Mouse (Mus musculus) testis, adult 2 months (tissue): ENCODE results near the gene Timd4. TPM values are rescaled to one million over a fixed set of nuclear protein-coding genes. Genes with fewer than 3 reads are reported as not detected.

Experiments
- H3K27ac ChIP-seq: fragments of 200-500 bp; 2 replicates; pipeline ENCODE4 v1.5.1; 2012; ENCODE audit warnings: low read depth, low read length; ENCODE audit not compliant: control insufficient read depth, insufficient read depth
- H3K27me3 ChIP-seq: fragments of 200-500 bp; 2 replicates; pipeline ENCODE4 v1.6.1; 2012; ENCODE audit warnings: mild to moderate bottlenecking, low read length, moderate library complexity; ENCODE audit not compliant: control insufficient read depth, insufficient read depth
- H3K36me3 ChIP-seq: fragments of 200-500 bp; 2 replicates; pipeline ENCODE4 v1.6.1; 2012; ENCODE audit warnings: mild to moderate bottlenecking, low read length; ENCODE audit not compliant: control insufficient read depth, insufficient read depth
- H3K4me1 ChIP-seq: fragments of 200-500 bp; 2 replicates; pipeline ENCODE4 v1.6.1; 2012; ENCODE audit warnings: low read length; ENCODE audit not compliant: control insufficient read depth, insufficient read depth
- H3K4me3 ChIP-seq: fragments of 200-500 bp; 2 replicates; pipeline ENCODE4 v1.5.1; 2012; ENCODE audit warnings: low read depth, mild to moderate bottlenecking, low read length, moderate library complexity, mixed read lengths; ENCODE audit not compliant: control insufficient read depth
- CTCF ChIP-seq: fragments of 200-500 bp; IDR thresholded peaks from 2 replicates; pipeline ENCODE4 v1.5.1; 2012; ENCODE audit warnings: low read depth, mild to moderate bottlenecking, inconsistent platforms, low read length, moderate library complexity; ENCODE audit not compliant: control insufficient read depth, insufficient read depth, insufficient replicate concordance
- POLR2A ChIP-seq: fragments of 200-500 bp; IDR thresholded peaks from 2 replicates; pipeline ENCODE4 v1.6.1; 2012; ENCODE audit warnings: low read depth, mild to moderate bottlenecking, inconsistent platforms, low read length, moderate library complexity; ENCODE audit not compliant: control insufficient read depth
- polyA plus RNA-seq: library from polyadenylated mRNA; depleted of rRNA; stranded (reverse); fragments of >200 nt; gene quantifications from 2 replicates; pipeline ENCODE4 v1.2.3, GENCODE M21; 2012

Timd4 gene
- polyA plus RNA-seq, 1 experiment = 0.25 TPM

DNA sequence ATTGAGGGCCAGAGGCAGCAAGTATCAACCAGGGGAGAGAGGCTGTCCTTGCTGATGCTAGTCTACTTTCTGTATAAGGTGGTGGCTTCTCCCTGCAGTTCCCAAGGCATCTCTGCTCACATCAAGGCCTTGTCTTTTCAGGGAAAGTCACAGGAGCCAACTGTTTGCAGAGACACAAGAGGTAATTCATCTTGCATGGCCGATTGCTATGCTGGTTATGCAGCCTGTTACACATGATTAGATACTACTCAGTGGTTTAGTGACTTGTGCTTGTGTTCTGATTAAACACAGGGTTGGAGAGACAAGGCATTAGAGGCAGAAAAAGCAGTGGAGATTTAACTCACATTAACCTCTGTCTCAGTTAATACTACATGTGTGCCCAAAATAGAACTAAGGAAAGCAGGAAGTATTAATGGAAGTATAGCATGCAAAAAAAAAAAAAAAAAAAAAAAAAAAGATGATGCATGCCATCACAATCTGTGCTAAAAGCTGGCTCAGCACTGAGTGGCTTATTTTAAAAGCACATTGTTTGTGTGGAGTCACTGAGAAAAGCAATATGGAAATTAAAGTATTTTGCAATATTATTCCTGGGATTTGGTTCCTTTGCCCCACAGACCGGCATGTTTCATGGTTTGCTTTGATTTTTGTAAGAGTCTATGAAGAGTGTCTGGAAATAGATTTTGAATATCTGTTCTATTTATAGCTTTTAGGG is 31.6 kb downstream of the Timd4 start:
- Histone ChIP-seq H3K27ac (no peak overlapping the region), H3K27me3 (no peaks in the 10 kb centered on the region), H3K4me3 (no peak overlapping the region), H3K36me3 (no peaks in the 10 kb centered on the region), H3K4me1 (no peaks in the 10 kb centered on the region)
- TF ChIP-seq CTCF = no peak
- no peak for TF ChIP-seq POLR2A

DNA sequence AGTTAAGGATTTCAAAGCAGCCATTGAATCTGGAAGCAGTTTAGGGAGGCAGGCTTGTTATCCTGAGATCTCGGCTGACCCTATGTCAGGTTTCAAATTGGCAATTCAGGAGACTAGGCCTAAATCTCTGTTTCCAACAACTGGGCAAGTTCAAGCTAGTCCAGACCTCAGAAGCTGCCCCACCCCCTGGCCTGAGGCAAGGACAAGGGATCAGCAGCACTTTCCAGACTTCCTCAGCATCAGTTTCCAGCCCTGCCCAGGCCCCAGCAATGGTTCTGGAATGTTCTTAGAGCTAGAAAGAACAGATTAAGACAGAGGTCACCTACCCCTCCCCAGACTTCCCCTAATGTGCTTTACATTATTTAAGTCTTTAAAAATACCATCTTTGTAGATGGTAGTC is 36.1 kb downstream of the Timd4 start:
- Histone ChIP-seq H3K27me3 (no peaks in the 10 kb centered on the region), H3K4me1 (no peaks in the 10 kb centered on the region), H3K36me3 (no peaks in the 10 kb centered on the region), H3K4me3 (no peak overlapping the region), H3K27ac (no peak overlapping the region)
- TF ChIP-seq CTCF = no peak
- TF ChIP-seq POLR2A = no peak

DNA sequence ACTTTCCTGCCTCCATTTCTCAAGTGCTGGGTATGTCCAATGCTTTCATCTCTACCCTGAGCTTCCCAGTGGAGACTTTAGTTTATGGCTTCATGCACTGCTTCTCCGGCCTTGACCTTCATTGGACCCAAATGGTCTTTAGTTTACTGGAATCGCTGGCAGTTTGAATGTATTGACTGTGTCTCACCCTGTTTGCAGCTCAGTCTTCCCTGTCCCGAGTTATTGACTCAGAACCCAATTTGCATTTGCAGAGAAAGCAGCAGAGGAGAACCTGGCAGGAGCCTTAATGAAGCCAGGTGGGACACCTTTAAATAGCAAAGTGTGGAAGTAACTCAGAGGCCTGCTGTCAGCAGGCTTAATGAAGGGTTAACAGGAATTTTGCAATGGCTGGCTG is 37.2 kb downstream of the Timd4 start:
- no peaks in the 10 kb centered on the region for H3K36me3 ChIP-seq
- no peak for TF ChIP-seq CTCF
- no peak for TF ChIP-seq POLR2A
- H3K27ac ChIP-seq = no peak overlapping the region
- no peak overlapping the region for H3K4me3 ChIP-seq
- no peaks in the 10 kb centered on the region for H3K27me3 ChIP-seq
- no peaks in the 10 kb centered on the region for H3K4me1 ChIP-seq

DNA sequence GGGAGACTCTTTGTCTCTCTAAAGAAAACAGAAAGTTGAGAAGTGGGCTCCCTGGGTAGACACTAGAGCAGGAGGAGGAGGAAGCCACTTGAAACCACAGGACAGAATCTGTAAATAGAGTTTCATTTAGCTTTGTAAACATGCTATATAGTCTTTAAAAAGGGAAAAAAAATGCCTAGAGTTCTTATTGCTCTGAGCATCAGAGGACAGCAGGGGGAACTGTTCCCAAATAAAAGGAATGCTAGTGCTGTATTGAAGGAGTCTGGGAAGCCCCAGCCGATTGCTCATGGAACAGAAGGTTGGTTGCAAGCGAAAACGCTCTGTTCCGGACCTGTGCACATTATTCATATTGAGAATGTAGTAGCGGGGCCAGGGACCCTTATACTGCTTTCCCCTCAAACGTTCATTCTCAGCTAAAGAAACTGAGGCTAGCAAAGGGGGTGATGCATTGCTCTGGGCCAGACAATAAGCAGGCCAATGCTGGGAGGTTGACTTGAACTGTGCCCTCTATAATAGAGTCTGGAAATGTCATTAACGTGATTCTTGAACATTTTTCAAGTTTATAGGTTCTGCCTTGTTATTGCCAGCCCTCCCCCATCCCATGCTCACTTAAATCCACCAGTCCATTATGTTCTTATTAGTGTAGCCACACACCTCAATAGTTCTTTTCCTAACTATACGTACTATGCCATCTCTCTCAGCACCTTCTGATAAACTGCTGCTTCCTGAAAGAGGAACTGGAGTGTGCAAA is 37.8 kb downstream of the Timd4 start:
- Histone ChIP-seq H3K4me3 (no peak overlapping the region), H3K27me3 (no peaks in the 10 kb centered on the region), H3K4me1 (no peaks in the 10 kb centered on the region), H3K27ac (no peak overlapping the region), H3K36me3 (no peaks in the 10 kb centered on the region)
- no peak for TF ChIP-seq POLR2A
- TF ChIP-seq CTCF = no peak

DNA sequence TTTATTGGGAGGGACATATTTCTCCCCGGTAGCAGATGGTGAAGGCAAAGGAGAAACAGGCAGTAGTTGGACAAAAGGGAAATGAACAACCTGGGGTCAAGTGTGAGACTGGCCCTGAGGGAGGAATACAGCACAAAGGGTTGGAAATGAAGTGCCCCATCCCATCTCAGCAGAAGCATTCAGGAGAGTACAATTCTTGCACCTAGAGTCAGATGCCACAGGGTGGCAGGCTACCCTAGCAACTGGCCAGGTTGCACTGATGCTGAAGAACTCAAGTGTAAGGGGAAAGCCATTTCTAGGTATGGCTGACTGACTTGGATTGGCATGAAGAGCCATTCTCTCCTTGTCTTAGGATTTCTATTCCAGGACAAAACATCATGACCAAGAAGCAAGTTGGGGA is 54.2 kb downstream of the Timd4 start:
- Histone ChIP-seq H3K4me3 (no peak overlapping the region), H3K36me3 (no peaks in the 10 kb centered on the region), H3K27ac (no peak overlapping the region), H3K27me3 (no peaks in the 10 kb centered on the region), H3K4me1 (peaks cover 2% of the 10 kb centered on the region; the same call in 1 of the 2 replicates)
- TF ChIP-seq CTCF = peak; percentile 30; the same call in 1 of the 2 replicates
- no peak for TF ChIP-seq POLR2A

DNA sequence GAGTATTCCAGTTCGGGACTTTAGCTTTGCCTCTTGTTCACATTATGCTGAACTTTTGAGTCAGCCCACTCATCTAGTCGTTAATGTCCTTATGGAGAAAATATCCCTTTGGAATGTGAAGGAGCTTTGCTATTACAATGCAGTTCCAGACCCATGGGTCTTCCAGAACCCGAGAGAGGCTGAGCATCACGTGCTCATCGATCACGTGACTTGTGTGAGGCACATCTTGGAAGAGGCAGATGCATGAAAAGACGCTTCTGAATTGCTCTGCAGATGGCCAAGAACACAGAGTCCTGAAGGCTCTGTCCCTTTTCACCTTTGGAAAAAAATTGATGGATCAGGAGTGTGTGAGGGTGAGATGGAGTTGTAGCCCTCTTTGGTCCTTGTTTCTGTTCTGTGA is 58.0 kb downstream of the Timd4 start:
- H3K36me3 ChIP-seq = no peaks in the 10 kb centered on the region

DNA sequence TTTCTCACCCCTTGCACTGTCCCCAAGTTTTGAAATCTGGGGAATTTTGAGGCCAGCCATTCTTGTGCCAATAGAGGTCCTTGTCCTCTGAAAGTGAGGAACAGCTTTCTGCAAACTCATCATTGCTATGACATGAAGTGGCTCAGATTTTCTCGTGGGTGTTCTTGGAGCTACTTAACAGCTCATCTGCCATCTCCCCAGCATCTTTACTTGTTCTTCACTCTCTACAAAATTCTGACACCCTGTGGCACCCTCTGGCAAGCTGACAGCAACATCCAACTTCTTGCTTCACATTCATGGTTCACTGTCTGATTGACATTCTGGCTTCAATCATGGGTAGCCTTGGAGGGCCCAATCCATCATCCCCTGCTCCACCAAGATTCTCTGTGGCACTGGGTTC is 65.2 kb downstream of the Timd4 start:
- Histone ChIP-seq H3K36me3 (no peaks in the 10 kb centered on the region), H3K4me1 (no peaks in the 10 kb centered on the region)

More for the DNA sequence above, 58.0 kb downstream of the Timd4 start:
- TF ChIP-seq CTCF (no peak), POLR2A (no peak)
- Histone ChIP-seq H3K4me3 (no peak overlapping the region), H3K27ac (no peak overlapping the region), H3K27me3 (no peaks in the 10 kb centered on the region), H3K4me1 (peaks cover 2% of the 10 kb centered on the region; the same call in 1 of the 2 replicates)

More for the DNA sequence above, 65.2 kb downstream of the Timd4 start:
- Histone ChIP-seq H3K27ac (no peak overlapping the region), H3K27me3 (no peaks in the 10 kb centered on the region), H3K4me3 (no peak overlapping the region)
- TF ChIP-seq POLR2A (no peak), CTCF (no peak)
